7 mouse cellular contexts compared by ENCODE assay signal in the genomic region with DNA sequence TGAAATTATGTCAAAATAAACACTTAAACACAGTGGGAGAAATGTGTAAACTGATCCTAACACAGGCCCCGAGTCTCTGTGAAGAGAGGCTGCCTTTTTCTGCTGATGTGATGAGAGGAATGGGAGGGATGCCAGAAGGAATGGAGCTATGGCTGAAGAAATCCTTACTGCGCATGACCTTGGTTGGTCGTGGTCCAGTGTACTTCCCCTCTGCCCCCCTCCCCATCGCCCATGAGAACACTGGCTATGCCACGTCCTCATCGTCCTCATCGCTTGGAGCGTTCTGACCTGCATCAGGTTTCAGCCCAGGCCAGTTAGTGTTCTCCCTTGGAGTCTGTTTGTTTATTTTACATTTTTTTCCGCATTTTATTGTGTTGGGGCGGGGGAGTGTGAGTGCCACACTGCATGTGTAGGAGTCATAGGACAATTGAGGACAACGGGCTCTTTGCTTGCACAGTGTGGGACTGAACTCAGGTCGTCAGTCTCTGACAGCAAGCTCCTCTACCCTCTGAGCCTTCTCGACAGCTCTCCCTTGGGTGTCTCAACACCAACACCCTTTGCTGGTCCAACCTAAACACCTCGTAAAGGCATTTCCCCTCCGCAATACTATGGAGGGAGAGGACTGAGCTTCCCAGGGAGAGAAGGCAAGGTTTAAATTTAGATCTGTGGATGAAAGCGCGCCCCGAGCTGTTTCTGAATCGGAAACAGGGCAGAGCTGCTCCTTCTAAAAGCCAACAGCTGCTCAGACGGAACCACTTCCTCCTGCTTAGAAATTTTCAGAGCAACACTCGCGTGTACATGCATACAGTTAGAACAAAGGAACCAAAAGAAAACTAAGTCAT. TPM values are rescaled to one million over a fixed set of nuclear protein-coding genes. Genes with fewer than 3 reads are reported as not detected.
A peak's percentile ranks its signal among the peaks of the same experiment; 100 is the strongest.
DNase-seq lines count a peak whose midpoint lies in the region; ATAC-seq lines count a peak whose summit lies in the region.

No protein-coding gene starts in this region.

- ATAC-seq in lung, embryonic 15.5 days (ENCODE audit: borderline replicate concordance, extremely low read depth, low FRiP score, low TSS enrichment) = peak; percentile 96
- ATAC-seq in embryonic facial prominence, embryonic 15.5 days (ENCODE audit: insufficient number of reproducible peaks, low FRiP score, low TSS enrichment, low read depth) = peak; percentile 88
- ATAC-seq in erythroid progenitor cell, adult 5-6 weeks (replicated peaks; ENCODE audit: low FRiP score, poor library complexity, severe bottlenecking) = no peak

- no peak overlapping the region for H3K9ac ChIP-seq in lung, embryonic 15.5 days
- H3K9ac ChIP-seq in embryonic facial prominence, embryonic 15.5 days = no peak overlapping the region

- no peak overlapping the region for H3K4me3 ChIP-seq in lung, embryonic 15.5 days
- H3K4me3 ChIP-seq in embryonic facial prominence, embryonic 15.5 days (replicated peaks) = no peak overlapping the region

- no peaks in the 10 kb centered on the region for H3K36me3 ChIP-seq in lung, embryonic 15.5 days
- H3K36me3 ChIP-seq in embryonic facial prominence, embryonic 15.5 days = no peaks in the 10 kb centered on the region

- H3K27ac ChIP-seq in lung, embryonic 15.5 days = peak overlapping the region; percentile 95
- H3K27ac ChIP-seq in embryonic facial prominence, embryonic 15.5 days (replicated peaks) = peak overlapping the region; percentile 81

- no peaks in the 10 kb centered on the region for H3K9me3 ChIP-seq in lung, embryonic 15.5 days
- no peaks in the 10 kb centered on the region for H3K9me3 ChIP-seq in embryonic facial prominence, embryonic 15.5 days (replicated peaks)

- H3K4me2 ChIP-seq in lung, embryonic 15.5 days = peak overlapping the region; percentile 25; the same call in 1 of the 2 replicates
- peak overlapping the region; percentile 2; the same call in 1 of the 2 replicates for H3K4me2 ChIP-seq in embryonic facial prominence, embryonic 15.5 days (replicated peaks)

- DNase-seq in lung, adult 18-20 months = no peak
- peak; percentile 6 for DNase-seq in kidney, adult 18-20 months
- DNase-seq in lung, postnatal 25 days (ENCODE audit: low spot score) = peak; percentile 43
- peak; percentile 53 to 76 for DNase-seq in thymus, adult 18-20 months

- WGBS in lung, embryonic 15.5 days = 34% methylated on average over 22 of the region's 22 CpGs
- 27% methylated on average over 22 of the region's 22 CpGs for WGBS in embryonic facial prominence, embryonic 15.5 days

- peaks cover 37% of the 10 kb centered on the region for H3K4me1 ChIP-seq in lung, embryonic 15.5 days
- H3K4me1 ChIP-seq in embryonic facial prominence, embryonic 15.5 days = peaks cover 14% of the 10 kb centered on the region

- no peaks in the 10 kb centered on the region for H3K27me3 ChIP-seq in lung, embryonic 15.5 days
- no peaks in the 10 kb centered on the region for H3K27me3 ChIP-seq in embryonic facial prominence, embryonic 15.5 days

RNA-seq across cellular contexts. Expression of a gene that starts 19.5 kb away (rescaled TPM):
- 28.0 and 29.6 TPM in 2 replicates for polyA plus RNA-seq in lung, embryonic 15.5 days (2015; fragmentation: Nextera tagmentation; extraction: Ambion mirVana)
- polyA plus RNA-seq in embryonic facial prominence, embryonic 15.5 days (2015; fragmentation: Nextera tagmentation; extraction: Ambion mirVana) = 17.5 and 18.5 TPM in 2 replicates
- 276 and 327 TPM in 2 replicates for total RNA-seq in erythroid progenitor cell, adult 5-6 weeks (2015; ENCODE audit: low replicate concordance)
- 196 and 224 TPM in 2 replicates for total RNA-seq in erythroid progenitor cell, adult 5-6 weeks (2017; ENCODE audit: low replicate concordance)

Comparison
In these comparisons a context has a peak if more than half of its experiments do, and no peak if none do; other contexts are left out.
1. DNase-seq: peak in kidney, adult 18-20 months (single experiment), lung, postnatal 25 days (single experiment) and thymus, adult 18-20 months (2 of 2); none in lung, adult 18-20 months (0 of 2).